Mouse (Mus musculus) heart, postnatal 10 days (tissue): Measurements from ENCODE around the gene Ifi27l2b. TPM values are rescaled to one million over a fixed set of nuclear protein-coding genes. Genes with fewer than 3 reads are reported as not detected.

ENCODE experiments used
- DNase-seq, 2 experiments: peaks; one replicate each; pipeline ENCODE4 v3.0.0; 2021
- intact Hi-C: fragments of 180-260 bp; cut with DNase I; formaldehyde crosslinking; loops from one replicate; pipeline ENCODE4 v1.15.1; 2025
- total RNA-seq, 2 experiments: library from RNA; stranded (reverse); gene quantifications; 2 replicates each; pipeline ENCODE4 v1.2.3; 2021

Ifi27l2b gene
- total RNA-seq, 2 experiments from 2014 or later, result not detected

- intact Hi-C loops, result no loop called here
Observed at GRCm38 (mm10) chr12:103443524-103443923, 13.5 kb downstream of the Ifi27l2b start, which contains the start of gene Ifi27l2a. Gene Ifi27l2a (minus strand): TSS chr12:103443680.

GRCm38 (mm10) chr12:103437601-103438000, 19.4 kb downstream of the Ifi27l2b start:
- intact Hi-C loops, result no loop called here
- no peak for DNase-seq

More at GRCm38 (mm10) chr12:103443524-103443923, 13.5 kb downstream of the Ifi27l2b start, which contains the start of gene Ifi27l2a:
- no peak for DNase-seq

- intact Hi-C loops, result no loop called here
- DNase-seq, result no peak
Observed at GRCm38 (mm10) chr12:103434861-103435260, 22.2 kb downstream of the Ifi27l2b start.

GRCm38 (mm10) chr12:103433986-103434731, 22.9 kb downstream of the Ifi27l2b start, which contains the start of gene Ifi27:
Gene Ifi27 (plus strand): TSS chr12:103434211.
- intact Hi-C loops, result no loop called here
- DNase-seq, result peak; percentile 84 to 85

- intact Hi-C loops, result no loop called here
- DNase-seq, result peak; percentile 10 to 25
Observed at GRCm38 (mm10) chr12:103433430-103433829, 23.6 kb downstream of the Ifi27l2b start.

- intact Hi-C loops, result loop anchor here (1.0 to 5.0 kb wide), 2 partner anchors 66 to 216 kb away; no protein-coding TSS in a partner anchor
Observed at GRCm38 (mm10) chr12:103426710-103427109, 30.3 kb downstream of the Ifi27l2b start.

GRCm38 (mm10) chr12:103425729-103426470, 31.1 kb downstream of the Ifi27l2b start, which contains the start of gene Ddx24:
Gene Ddx24 (minus strand): TSS chr12:103425830.
- intact Hi-C loops, result loop anchor here (1.0 to 5.0 kb wide), 2 partner anchors 66 to 216 kb away; no protein-coding TSS in a partner anchor
- DNase-seq, result peak; percentile 99

More at GRCm38 (mm10) chr12:103426710-103427109, 30.3 kb downstream of the Ifi27l2b start:
- no peak for DNase-seq

- intact Hi-C loops, result loop anchor here (5.0 kb wide), 1 partner anchor 217 kb away; no protein-coding TSS in a partner anchor
- no peak for DNase-seq
Observed at GRCm38 (mm10) chr12:103425016-103425728, 31.9 kb downstream of the Ifi27l2b start.

- intact Hi-C loops, result no loop called here
Observed at GRCm38 (mm10) chr12:103408144-103408543, 48.9 kb downstream of the Ifi27l2b start.

GRCm38 (mm10) chr12:103407720-103408119, 49.3 kb downstream of the Ifi27l2b start, which contains the start of gene 9330161L09Rik:
Gene 9330161L09Rik (minus strand): TSS chr12:103407820.
- intact Hi-C loops, result no loop called here
- DNase-seq, result no peak

More at GRCm38 (mm10) chr12:103408144-103408543, 48.9 kb downstream of the Ifi27l2b start:
- DNase-seq, result no peak

- intact Hi-C loops, result no loop called here
- no peak for DNase-seq
Observed at GRCm38 (mm10) chr12:103404131-103404530, 52.9 kb downstream of the Ifi27l2b start.

Other genes starting within 250 kb of the Ifi27l2b start
- gene Prima1, start 215.1 kb downstream of the Ifi27l2b start, total RNA-seq, result under 1 TPM; 0.30 to 0.38 TPM
- not detected for gene Fam181a, start 146.2 kb downstream of the Ifi27l2b start, total RNA-seq
- gene Asb2, start 101.2 kb downstream of the Ifi27l2b start, total RNA-seq, result 100 to 1,000 TPM; 406 to 430 TPM
- 1 to 10 TPM; 2.7 to 3.4 TPM for gene Otub2, start 68.5 kb downstream of the Ifi27l2b start, total RNA-seq
- gene 9330161L09Rik, start 49.4 kb downstream of the Ifi27l2b start, total RNA-seq, result 1 to 10 TPM in 1 of 2 experiments, under 1 TPM in 1; 0.97 to 1.8 TPM
- gene Ddx24, start 31.4 kb downstream of the Ifi27l2b start, total RNA-seq, result 10 to 100 TPM; 82.2 to 94.5 TPM
- 100 to 1,000 TPM in 1 of 2 experiments, 10 to 100 TPM in 1; 75.4 to 153 TPM for gene Ifi27, start 23.0 kb downstream of the Ifi27l2b start, total RNA-seq
- gene Ifi27l2a, start 13.5 kb downstream of the Ifi27l2b start, total RNA-seq, result 10 to 100 TPM in 1 of 2 experiments, 1 to 10 TPM in 1; 5.7 to 11.5 TPM
- under 1 TPM; 0.47 to 0.48 TPM for gene Ppp4r4, start 75.1 kb upstream of the Ifi27l2b start, total RNA-seq
- not detected for gene Serpina10, start 174.2 kb upstream of the Ifi27l2b start, total RNA-seq
- not detected for gene Serpina6, start 200.0 kb upstream of the Ifi27l2b start, total RNA-seq
- not detected for gene Serpina16, start 218.9 kb upstream of the Ifi27l2b start, total RNA-seq
- gene Serpina1f, start 238.3 kb upstream of the Ifi27l2b start, total RNA-seq, result not detected